Mouse (Mus musculus): ENCODE measurements around the gene Psmb2.

DNA sequence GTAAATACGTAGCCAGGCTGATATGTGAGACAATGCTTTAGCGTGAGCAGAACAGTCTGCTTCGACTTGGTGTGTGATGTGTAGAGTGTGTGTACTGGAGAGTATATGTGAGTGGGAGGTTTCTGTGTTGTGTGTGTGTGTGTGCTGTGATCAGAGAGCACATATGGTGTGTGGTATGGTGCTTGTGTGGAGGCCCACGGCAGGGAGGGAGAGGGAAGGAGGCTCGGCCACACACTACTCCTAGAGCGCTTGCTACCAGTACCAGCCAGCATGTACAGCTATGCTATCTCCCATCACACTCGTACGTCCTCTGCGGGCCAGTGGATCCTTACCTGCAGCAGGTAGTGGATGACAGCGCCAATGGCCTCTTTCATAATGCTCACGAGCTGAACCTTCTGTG lies 72.1 kb downstream of the Psmb2 start:
- TF ChIP-seq CTCF (IDR thresholded peaks at IDR 0.05; ENCODE audit: insufficient read depth, low read depth, low read length) (no peak), POLR2A (IDR thresholded peaks at IDR 0.05; ENCODE audit: insufficient read depth, low read depth, low read length) (no peak)

Data from olfactory bulb, adult 2 months (tissue).